Mouse (Mus musculus) spleen, postnatal 36 days (tissue): ENCODE data around the gene Auts2.

Experiments
- DNase-seq, 2 experiments: peaks; one replicate each; pipeline ENCODE4 v3.0.0; 2022; ENCODE audit warnings: low spot score in 2 of 2, mixed read lengths in 1 of 2

Gene Auts2

GRCm38 (mm10) chr5:132186659-132187058, 356.5 kb downstream of the Auts2 start:
- no peak for DNase-seq

- no peak for DNase-seq
Observed at GRCm38 (mm10) chr5:132186221-132186620, 356.9 kb downstream of the Auts2 start.

GRCm38 (mm10) chr5:132184395-132185095, 358.6 kb downstream of the Auts2 start:
- no peak for DNase-seq

GRCm38 (mm10) chr5:132182077-132182476, 361.1 kb downstream of the Auts2 start:
- no peak for DNase-seq

GRCm38 (mm10) chr5:132170010-132170409, 373.1 kb downstream of the Auts2 start:
- DNase-seq: no peak

DNA sequence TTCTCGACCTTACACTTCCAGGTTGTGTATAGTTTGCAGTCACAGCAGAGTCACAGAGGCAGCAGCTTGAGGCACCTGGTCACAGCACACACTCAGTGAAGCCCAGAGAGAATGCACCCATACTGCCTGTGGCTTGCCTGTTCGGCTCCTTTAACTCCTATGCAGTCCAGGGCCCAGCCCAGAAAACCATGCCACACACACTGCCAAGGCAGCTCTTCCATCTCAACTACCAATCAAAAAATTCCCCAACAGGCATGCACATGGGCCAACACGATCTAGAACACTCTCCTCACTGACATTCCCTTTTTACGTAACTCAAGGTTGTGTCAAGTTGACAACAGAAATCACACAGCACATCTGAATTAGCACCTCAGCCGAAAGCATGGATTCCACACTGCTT, 374.3 kb downstream of the Auts2 start:
- no peak for DNase-seq

DNA sequence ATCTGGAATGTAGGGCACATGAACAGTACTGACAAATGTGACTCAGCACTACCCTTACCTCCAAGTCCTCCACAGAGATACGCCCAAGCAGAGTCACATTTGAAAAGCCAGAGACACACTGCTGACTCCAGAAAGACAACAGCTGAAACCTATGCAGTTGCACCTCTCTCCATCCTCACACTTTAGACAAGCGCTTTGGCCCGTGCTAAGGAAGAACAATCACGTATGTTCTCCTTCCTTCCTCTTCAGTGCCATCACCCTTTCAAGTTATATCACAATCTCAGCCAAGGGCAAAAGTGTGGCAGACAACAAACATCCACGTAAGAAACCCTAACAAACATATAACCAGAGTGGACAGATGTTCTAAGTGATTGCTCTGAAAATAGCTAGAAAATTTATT, 374.9 kb downstream of the Auts2 start:
- DNase-seq: no peak

GRCm38 (mm10) chr5:132166559-132166958, 376.6 kb downstream of the Auts2 start:
- no peak for DNase-seq

DNA sequence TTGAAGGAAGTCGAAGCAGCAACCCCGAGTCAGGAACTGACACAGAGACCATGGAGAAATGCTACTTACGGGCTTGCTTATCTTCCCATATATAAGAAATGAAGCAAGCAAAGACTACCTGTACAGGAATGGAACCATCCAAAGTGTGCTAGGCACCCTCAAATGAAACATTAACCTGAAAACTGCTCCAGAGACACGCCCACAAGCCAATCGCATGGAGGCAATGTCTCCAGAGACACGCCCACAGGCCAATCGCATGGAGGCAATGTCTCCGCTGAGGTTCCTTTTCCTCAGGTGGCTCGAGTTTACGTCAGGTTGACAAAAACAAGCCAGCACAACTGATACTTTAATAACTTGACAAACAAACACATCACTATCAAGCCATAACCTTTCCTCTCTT, 379.2 kb downstream of the Auts2 start:
- no peak for DNase-seq

DNA sequence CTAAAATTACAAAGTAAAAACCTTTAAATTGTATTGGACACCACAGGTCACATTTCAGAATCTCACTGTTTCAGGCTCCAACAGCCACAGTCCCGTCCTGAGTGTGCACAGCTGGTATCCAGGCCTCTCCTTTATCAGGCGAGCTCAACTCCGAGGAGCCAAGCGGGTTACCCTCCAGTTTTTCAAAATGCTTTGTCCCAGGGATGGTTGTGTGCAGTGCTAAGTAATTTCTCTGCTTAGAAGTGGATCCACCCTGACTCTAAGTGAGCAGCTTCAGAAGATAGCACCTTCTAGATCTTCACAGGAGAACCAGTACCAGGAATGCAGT, 381.0 kb downstream of the Auts2 start:
- DNase-seq: no peak

DNA sequence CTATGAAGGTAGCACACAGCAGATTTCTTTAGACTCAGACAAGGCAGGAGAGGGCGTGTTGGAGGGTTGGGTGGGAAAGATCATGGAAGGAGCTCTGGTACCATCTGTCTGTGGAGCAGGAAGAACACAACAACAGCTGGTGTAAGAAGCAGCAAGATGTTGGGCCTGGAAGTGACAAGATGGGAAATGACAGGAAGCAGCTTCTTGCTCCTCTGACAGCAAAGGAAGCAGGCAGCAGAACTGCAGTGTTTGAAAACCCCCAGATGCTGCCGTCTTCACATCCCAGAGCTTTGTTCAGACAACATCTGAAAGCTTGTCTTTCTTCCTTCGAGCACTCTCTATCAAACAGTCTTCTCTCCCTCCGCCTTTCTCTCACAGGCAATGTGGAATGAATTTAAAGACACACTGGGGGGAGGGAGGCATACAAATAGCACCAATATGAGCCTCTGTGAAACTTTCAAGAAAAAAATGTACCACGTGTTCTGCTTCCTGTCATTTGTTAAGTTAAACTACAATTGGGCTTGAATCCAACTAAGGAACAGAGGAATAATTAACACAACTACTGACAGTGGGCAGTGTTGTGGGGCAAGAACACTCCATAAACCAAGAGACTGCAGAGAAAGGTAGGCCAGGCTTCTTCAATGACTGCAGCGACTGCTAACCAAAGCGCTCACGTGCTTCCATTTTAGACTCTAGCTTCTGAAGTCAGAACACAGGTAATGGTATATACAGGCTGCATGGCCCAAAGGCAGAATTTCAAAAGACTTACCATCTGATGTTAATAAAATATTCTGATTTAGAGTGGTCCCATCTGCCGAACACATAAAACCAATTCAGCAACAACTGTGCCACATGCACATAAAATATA, 381.6 kb downstream of the Auts2 start:
- DNase-seq: no peak

GRCm38 (mm10) chr5:132144181-132144580, 399.0 kb downstream of the Auts2 start:
- DNase-seq: no peak

DNA sequence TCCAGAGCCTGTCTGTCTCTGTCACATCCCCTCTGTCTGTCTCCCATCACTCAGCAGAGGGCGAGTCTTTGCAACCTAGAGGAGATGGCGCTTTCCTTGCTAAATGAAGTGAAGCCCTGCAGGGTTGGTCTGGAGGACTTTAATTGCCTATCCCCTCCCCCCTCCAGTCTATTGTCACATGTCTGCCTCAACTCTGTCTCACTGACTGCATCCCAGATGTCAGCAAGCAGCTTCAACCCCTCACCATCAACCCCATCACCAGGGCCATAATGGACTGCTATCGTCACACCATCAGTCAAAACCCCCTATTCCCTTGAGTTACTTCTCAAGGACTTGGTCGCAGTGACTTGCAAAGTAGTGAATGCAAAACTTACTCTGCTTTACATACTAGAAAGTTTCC, 402.3 kb downstream of the Auts2 start:
- DNase-seq: no peak

- DNase-seq: no peak
Observed at GRCm38 (mm10) chr5:132135941-132136663, 407.0 kb downstream of the Auts2 start.

- no peak for DNase-seq
Observed at GRCm38 (mm10) chr5:132131948-132132347, 411.2 kb downstream of the Auts2 start.

DNA sequence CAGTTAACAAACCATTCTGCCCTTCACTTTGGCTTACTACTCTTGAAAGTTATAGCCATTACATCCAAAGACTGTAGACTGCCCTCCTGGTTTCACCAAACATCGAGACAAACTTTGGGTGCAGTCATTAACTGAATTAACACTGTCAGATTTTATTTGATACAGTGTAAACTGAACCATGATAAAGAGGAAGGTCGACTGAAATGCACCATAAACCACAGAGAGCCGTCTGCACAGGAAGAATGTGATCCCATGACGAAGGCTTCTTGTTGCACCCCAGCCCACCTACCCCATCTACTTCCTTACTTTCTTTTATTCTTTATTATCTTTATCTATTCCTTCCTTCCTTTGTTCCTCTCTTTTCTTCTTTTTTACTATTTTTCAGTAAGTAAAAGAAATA, 412.6 kb downstream of the Auts2 start:
- no peak for DNase-seq

DNA sequence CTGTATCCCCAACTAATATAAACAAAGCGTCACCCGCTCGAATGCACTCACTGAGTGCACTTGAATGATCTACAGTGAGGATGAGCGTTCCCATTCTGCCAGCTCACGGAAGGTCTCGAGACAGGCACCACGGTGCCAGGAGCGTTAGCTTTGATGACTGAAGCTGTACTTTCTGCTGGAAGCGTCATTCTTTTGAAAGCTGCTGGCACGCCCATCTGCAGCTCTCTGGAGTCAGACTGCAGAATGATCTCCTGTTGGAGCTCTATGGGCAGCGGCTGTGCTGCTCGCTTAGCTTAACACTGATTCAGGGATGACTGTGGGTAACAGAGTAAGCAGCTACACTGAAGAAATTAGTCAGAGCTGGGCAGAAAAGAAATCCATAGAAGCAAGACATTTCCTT, 416.5 kb downstream of the Auts2 start:
- no peak for DNase-seq

DNA sequence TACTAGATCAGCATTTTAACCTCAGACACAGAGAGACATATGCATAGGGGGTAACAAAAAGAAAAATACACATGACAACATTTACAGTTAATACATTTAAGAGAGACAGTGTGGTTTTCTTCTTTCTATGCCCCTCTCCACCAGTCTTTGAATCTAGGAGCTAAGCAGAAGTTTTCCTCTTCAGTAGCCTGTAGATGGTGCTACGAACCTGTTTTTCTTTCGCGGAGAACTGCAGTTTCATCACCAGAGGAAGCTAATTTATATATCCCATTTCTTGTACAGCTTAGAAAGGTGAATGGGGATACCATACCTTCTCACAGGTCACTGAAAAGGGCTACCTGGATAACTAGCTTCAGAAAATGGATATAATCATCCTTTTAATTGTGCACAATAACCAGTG, 427.5 kb downstream of the Auts2 start:
- no peak for DNase-seq

GRCm38 (mm10) chr5:132114561-132115301, 428.4 kb downstream of the Auts2 start:
- DNase-seq: no peak

- DNase-seq: no peak
Observed at GRCm38 (mm10) chr5:132113480-132113879, 429.7 kb downstream of the Auts2 start.

- no peak for DNase-seq
Observed at GRCm38 (mm10) chr5:132112666-132113065, 430.5 kb downstream of the Auts2 start.

DNA sequence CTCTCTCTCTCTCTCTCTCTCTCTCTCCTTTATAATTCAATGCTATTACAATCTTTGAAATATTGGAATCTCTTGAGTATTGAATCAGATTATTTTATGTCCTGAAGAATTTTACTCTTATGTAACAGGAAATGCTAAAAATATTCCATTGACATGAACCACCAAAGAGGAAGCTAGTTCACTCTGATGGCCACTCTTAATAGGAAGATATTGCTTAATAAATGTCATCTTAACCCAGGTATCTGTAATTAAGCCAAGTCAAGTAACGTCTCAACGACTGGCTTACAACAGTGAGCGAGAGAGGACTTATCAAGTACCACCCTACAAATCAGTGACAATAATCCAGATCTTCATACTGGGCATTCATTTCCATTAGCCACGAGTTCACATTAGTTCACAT, 440.7 kb downstream of the Auts2 start:
- no peak for DNase-seq
